Mouse (Mus musculus): Measurements from ENCODE around the gene Myh14.
"Not testable (repeated sequence)": the region's sequence is repeated elsewhere in the genome, so short reads cannot be mapped to it uniquely, and the experiment has no call there.

Gene Myh14

GRCm38 (mm10) chr7:44670803-44671202 is at the start of gene Myh14:
TSS of gene Myh14 (minus strand) at chr7:44670843.
- peak; percentile 98 for DNase-seq

GRCm38 (mm10) chr7:44709881-44710280 is 39.2 kb upstream of the Myh14 start:
- DNase-seq: no peak

- DNase-seq: no peak
Observed at GRCm38 (mm10) chr7:44708574-44708973, 37.9 kb upstream of the Myh14 start, which contains the start of gene Izumo2. TSS of gene Izumo2 (plus strand) at chr7:44708742.

GRCm38 (mm10) chr7:44708093-44708492 is 37.5 kb upstream of the Myh14 start:
- not testable (repeated sequence) for DNase-seq

DNA sequence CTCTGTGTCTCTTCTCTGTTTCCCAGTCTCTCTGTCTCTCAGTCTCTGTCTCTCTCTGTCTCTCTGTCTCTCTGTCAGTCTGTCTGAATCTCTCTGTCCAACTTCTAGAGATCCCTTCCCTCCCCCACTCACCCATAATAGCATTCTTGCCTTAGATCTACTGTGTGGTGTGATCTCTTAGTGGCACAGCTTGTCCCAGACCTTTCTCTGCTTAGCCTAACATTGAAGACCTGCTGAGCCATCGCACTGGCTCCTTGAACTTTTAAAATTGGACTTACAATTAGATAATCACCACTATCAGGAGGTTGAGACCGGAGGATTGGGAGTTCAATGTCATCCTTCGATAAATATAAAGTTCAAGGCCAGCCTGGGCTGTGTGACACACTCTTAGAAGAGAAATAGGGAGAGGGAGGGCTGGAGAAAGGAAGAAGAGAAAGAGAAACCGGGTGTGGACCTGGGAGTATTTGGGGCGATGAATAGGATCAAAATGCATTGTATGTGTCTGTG is 36.6 kb upstream of the Myh14 start:
- DNase-seq: no peak

- no peak for DNase-seq
Observed at GRCm38 (mm10) chr7:44706322-44706721, 35.7 kb upstream of the Myh14 start.

DNA sequence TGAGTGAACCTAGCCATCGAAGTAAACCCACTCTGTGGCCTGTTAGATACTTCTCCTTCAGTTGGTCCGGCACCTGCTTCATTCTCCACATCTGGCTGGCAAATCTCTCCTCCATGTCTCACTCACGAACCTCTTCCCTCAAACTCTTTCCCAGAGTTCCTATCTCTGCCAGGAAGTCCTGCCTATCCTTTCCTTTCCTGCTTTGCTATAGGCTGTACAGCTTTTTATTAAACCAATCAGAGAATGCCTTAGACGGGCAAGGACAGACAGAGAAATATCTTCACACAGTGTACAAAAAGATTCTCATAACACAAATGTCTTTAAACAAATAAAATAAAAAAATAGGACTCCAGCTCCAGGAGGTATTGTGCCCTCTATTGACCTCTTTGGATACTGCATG is 34.4 kb upstream of the Myh14 start:
- DNase-seq: no peak

DNA sequence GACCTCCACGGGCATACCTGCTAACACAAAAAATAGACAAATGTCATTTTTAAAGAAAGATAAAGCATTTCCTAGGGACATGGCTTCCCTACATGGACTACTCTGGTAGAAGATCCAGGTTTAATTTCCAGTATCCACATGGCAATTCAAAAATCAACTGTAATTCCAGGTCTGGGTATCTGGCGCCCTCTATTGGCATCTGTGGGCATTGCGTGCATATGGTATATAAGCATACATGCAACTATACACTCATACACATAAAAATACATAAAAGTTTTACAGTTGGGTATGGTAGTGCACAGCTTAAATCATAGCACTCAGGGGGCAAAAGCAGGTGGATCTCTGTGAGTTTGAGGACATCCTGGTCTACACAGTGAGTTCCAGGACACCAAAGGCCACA is 33.7 kb upstream of the Myh14 start:
- DNase-seq: no peak

DNA sequence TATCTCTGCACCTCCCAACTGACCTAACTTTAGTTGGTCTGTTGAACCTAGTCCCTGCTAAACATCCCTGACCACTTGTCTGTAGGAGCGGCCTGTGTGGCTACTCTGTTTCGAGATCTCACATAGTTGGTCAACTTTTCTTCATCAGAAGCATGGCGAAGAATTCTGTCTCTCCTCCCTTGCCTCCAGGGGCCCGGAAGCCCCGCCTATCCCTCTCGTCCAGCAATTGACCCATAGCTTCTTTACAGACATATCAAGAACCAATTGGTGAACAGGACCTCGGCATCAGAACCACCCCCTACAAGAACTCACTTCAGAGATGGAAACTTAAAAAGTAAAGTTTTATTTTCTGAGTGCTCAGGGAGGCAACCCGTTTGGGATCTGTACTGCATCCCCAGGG is 32.3 kb upstream of the Myh14 start:
- no peak for DNase-seq

- peak; percentile 38 for DNase-seq
Observed at GRCm38 (mm10) chr7:44701921-44702320, 31.3 kb upstream of the Myh14 start.

GRCm38 (mm10) chr7:44697980-44698379 is 27.3 kb upstream of the Myh14 start:
- no peak for DNase-seq

GRCm38 (mm10) chr7:44697191-44697710 is 26.6 kb upstream of the Myh14 start:
- DNase-seq: no peak

- DNase-seq: no peak
Observed at GRCm38 (mm10) chr7:44695223-44695622, 24.6 kb upstream of the Myh14 start.

DNA sequence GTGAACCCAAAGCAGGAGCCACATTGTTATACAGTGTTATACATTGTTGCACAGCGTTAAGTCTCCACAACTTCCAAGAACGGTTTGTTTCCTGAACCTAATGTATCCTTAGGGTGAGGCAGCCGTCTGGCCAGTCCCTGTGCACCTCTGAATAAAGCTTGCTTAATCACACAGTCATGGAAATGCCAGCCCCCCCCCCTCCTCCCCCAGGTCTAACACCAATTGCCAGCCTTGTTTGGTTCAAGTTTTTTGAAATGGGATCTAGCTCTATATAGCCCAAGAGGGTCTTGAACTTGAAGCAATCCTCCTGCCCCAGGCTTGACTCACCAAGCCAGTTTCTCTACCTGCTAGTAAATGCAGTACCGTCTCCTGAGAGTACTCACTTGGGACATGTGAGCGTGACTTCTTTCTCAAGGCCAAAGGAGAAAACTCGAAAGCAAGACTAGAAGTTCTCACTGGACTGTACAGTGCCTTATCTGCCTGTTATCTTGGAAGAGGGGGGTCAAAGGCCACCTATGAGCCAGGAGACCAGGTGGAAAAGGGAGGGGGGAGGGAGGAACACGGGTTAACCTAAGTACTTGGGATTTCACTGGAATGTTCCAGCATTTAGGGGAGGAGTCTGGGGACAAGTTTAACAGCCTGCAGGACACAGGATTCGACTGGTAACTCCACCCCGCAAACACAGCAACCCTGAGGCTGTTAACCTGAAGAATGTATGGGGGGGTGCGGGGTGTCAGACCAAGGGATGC is 23.0 kb upstream of the Myh14 start:
- no peak for DNase-seq

DNA sequence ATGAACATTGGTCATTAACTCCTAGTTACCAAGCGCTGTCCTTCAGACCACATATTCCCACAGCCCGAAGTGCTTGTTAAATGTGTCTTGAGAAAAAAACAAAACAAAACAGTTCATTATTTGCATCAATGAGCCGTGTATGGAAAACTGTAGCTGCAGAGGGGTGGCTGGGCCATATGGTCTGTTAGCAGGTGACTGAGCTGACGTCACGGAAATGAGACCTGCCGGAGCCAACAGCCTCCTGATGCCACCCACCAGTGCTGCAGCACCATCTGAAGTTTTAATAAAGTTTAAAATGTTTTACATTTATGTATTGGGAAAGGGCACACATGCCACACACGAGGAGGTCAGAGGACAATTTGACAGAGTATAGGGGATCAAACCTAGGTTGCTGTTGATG is 18.7 kb upstream of the Myh14 start:
- no peak for DNase-seq

DNA sequence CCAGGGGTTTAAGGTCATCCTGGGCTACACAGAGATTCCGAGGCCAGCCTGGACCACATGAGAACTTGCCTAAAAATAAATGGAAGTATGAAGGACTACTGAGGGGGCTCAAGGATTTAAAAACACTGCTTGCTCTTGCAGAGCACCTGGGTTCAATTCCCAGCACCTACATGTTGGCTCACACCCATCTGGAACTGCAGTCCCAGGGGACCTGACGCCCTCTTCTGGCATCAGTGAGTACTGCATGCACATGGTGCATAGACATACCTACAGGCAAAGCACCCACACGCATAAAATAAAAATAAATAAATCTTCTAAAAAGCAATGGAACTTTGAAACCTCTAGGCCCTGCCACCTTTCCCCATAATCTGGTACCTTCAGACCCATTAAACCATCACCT is 18.2 kb upstream of the Myh14 start:
- DNase-seq: no peak

DNA sequence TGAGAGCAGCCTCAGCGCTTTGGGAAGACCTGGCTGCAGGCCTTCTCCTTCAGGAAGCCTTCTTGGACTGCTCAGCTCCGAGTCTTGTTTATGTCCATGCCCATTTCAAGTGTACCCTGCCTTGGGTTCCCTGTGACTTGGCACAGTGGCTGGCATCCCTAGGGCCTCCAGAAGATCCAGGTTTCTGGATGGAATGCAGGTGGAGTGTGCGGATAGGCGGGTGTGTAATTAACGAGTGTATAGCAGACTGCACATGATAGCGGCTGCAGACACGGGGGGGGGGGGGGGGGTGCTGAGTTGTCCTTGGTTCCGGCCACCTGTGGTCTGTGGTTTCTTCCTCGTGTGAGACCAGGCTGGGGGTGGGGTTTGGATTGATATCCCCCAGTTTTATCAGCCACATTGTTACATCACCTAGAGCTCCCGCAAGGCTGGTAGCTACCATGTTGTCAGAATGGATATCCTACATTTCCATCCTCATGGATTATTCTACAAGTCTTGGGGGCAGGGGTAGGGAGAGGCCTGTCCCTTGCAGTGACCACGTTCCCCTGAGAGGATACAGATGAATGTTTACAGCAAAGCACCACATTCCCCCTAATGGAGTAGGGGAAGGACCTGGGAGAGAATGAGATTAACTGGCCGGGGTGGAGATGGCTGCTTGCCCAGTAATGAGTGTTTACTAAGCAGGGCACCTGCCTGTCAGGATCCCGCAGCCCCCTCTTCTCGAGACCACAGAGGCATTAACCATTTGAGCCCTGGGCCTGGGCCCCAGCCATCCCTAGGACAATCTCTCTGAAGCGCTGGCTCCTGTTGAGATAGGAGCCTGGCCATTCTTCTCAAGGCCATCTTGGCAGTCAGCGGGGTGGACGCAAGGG is 15.1 kb upstream of the Myh14 start:
- DNase-seq: no peak

DNA sequence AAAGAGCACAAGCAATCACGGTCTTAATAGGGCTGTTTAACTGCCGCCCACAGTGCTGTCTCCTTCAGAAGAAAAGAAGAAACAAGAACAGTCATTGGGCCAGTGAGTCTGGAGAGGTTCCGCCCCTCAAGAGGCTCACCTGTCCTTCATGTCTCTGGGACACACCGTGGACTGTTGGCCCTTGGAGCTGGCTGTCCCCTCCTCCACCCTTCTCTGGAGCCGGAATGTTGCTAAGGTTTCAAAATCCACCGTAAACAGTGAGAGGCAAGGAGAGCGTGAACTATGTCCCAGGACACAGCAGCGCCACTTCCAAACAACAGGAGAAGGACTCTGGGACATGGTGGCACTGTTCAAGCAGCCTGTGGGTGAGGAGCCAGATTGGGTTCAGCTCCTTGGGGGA is 13.0 kb upstream of the Myh14 start:
- DNase-seq: no peak

DNA sequence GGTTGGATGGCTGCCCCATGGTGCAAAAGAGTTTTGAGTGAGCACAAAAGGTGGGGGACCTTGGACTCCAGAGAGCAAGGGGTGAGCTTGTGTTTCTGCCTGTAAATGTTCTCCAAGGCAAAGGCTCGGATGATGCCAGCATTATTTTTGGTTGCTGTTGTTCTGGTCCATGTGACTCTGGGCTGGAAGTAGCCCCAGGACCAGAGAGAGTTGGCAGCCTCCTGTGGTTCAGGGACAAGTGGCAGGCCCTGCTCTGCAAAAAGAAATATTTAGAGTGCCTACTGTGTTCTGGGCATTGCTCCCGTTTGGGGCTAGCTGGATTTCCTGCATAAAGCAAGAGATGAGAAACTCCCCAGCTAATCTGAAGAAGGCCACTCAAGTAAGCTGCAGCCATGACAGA is 6.0 kb upstream of the Myh14 start:
- peak; percentile 80 for DNase-seq

GRCm38 (mm10) chr7:44676126-44676525 is 5.5 kb upstream of the Myh14 start:
- DNase-seq: no peak

DNA sequence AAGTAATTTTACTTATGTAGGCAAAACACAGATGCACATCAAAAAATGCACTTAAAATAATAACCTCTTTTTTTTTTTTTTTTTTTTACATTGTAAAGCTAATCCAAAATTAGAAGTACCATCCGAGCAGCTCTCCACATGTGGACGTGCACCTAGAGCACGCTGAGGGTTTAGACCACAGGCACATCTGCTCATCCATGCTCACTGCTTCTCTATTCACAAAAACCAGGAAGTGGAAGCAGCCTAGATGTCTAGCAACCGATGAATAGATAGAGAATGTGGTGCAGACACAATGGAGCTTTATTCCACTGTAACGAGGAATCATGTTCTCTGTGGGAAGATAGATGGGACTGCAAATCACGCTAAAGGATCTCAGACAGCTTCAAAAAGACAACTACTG is 4.5 kb upstream of the Myh14 start:
- no peak for DNase-seq

- no peak for DNase-seq
Observed at GRCm38 (mm10) chr7:44674511-44674910, 3.9 kb upstream of the Myh14 start.

GRCm38 (mm10) chr7:44672193-44672592 is 1.6 kb upstream of the Myh14 start:
- no peak for DNase-seq

GRCm38 (mm10) chr7:44669103-44669502 is 1.5 kb downstream of the Myh14 start:
- no peak for DNase-seq
